Mouse (Mus musculus): ENCODE data around the gene Cope.

Cope gene

GRCm38 (mm10) chr8:70302358-70302890 lies at the start of gene Cope, which contains the start of gene Ddx49:
Gene Cope (plus strand): TSS chr8:70302518.
Gene Ddx49 (minus strand): TSS chr8:70302489.
- peak; percentile 90 for DNase-seq (ENCODE audit: low read depth, low spot score)

- no peak for DNase-seq (ENCODE audit: low read depth, low spot score)
These were observed 47.7 kb upstream of the Cope start for GRCm38 (mm10) chr8:70254628-70255027.

- no peak for DNase-seq (ENCODE audit: low read depth, low spot score)
These were observed 44.9 kb upstream of the Cope start for GRCm38 (mm10) chr8:70257456-70257855.

- DNase-seq (ENCODE audit: low read depth, low spot score) = no peak
These were observed 43.7 kb upstream of the Cope start for GRCm38 (mm10) chr8:70258600-70258999.

- no peak for DNase-seq (ENCODE audit: low read depth, low spot score)
These were observed 43.3 kb upstream of the Cope start for GRCm38 (mm10) chr8:70259043-70259442.

GRCm38 (mm10) chr8:70267674-70268073 lies 34.6 kb upstream of the Cope start:
- no peak for DNase-seq (ENCODE audit: low read depth, low spot score)

- DNase-seq (ENCODE audit: low read depth, low spot score) = no peak
These were observed 34.0 kb upstream of the Cope start for GRCm38 (mm10) chr8:70268311-70268710.

GRCm38 (mm10) chr8:70268799-70269565 lies 33.3 kb upstream of the Cope start:
- no peak for DNase-seq (ENCODE audit: low read depth, low spot score)

GRCm38 (mm10) chr8:70272949-70273348 lies 29.4 kb upstream of the Cope start:
- no peak for DNase-seq (ENCODE audit: low read depth, low spot score)

- no peak for DNase-seq (ENCODE audit: low read depth, low spot score)
These were observed 28.0 kb upstream of the Cope start for GRCm38 (mm10) chr8:70274350-70274749.

- DNase-seq (ENCODE audit: low read depth, low spot score) = no peak
These were observed 25.8 kb upstream of the Cope start for GRCm38 (mm10) chr8:70276476-70276875.

GRCm38 (mm10) chr8:70278175-70278574 lies 24.1 kb upstream of the Cope start:
- no peak for DNase-seq (ENCODE audit: low read depth, low spot score)

- DNase-seq (ENCODE audit: low read depth, low spot score) = no peak
These were observed 23.1 kb upstream of the Cope start for GRCm38 (mm10) chr8:70279266-70279665.

- no peak for DNase-seq (ENCODE audit: low read depth, low spot score)
These were observed 21.3 kb upstream of the Cope start for GRCm38 (mm10) chr8:70281001-70281400.

- peak; percentile 94 for DNase-seq (ENCODE audit: low read depth, low spot score)
These were observed 19.6 kb upstream of the Cope start, which contains the start of gene Homer3 for GRCm38 (mm10) chr8:70282603-70283135. Gene Homer3 (plus strand): TSS chr8:70282827.

- DNase-seq (ENCODE audit: low read depth, low spot score) = no peak
These were observed 18.9 kb upstream of the Cope start for GRCm38 (mm10) chr8:70283136-70284077.

- no peak for DNase-seq (ENCODE audit: low read depth, low spot score)
These were observed 17.9 kb upstream of the Cope start for GRCm38 (mm10) chr8:70284421-70284820.

GRCm38 (mm10) chr8:70285304-70285703 lies 17.0 kb upstream of the Cope start:
- DNase-seq (ENCODE audit: low read depth, low spot score) = no peak

- no peak for DNase-seq (ENCODE audit: low read depth, low spot score)
These were observed 15.6 kb upstream of the Cope start for GRCm38 (mm10) chr8:70286737-70287136.

- DNase-seq (ENCODE audit: low read depth, low spot score) = no peak
These were observed 8.3 kb upstream of the Cope start for GRCm38 (mm10) chr8:70293988-70294405.

- DNase-seq (ENCODE audit: low read depth, low spot score) = no peak
These were observed 1.4 kb upstream of the Cope start for GRCm38 (mm10) chr8:70300881-70301280.

GRCm38 (mm10) chr8:70302901-70303300 lies 583 bp downstream of the Cope start:
- DNase-seq (ENCODE audit: low read depth, low spot score) = no peak
